Mouse (Mus musculus) T-helper 17 cell (primary cell): Measurements from ENCODE around the gene AC124502.3.
"Not testable (repeated sequence)": the region's sequence is repeated elsewhere in the genome, so short reads cannot be mapped to it uniquely, and the experiment has no call there.

ENCODE experiments used
- in situ Hi-C, 2 experiments: fragments of 300-600 bp; cut with MboI, MseI; formaldehyde crosslinking; loops; 1 replicate in 1 of 2; 2 replicates in 1 of 2; pipeline ENCODE4 v1.15.1; 2025; ENCODE audit warnings: high pct_unique_total_duplicates in 2 of 2

Gene AC124502.3

GRCm38 (mm10) chr19:5038709-5039156, at the start of gene AC124502.3, which contains the start of gene B4gat1:
Gene AC124502.3, plus strand, starts transcription at chr19:5038891.
Gene B4gat1, plus strand, starts transcription at chr19:5038826.
- in situ Hi-C loops, result no loop called here

DNA sequence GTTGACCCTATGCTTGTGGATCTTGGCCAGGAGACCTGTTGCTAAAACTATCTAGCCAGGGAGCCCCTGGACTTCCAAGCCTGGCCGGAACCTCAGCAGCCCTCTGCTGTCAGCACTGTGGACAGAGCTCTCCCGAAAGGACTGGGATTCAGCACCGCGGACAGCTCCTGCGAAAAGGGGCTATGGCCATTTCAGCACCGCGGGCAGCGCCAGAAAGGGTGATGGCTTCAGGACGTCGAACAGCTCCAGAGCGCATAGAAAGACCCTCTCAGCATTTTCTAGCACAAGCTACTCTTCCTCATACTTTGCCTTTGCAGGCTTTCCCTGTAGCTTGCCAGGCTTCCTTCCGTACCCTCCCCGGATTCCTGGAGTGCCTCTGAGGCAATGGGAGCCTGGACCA, 49.7 kb upstream of the AC124502.3 start:
- in situ Hi-C loops, result no loop called here

DNA sequence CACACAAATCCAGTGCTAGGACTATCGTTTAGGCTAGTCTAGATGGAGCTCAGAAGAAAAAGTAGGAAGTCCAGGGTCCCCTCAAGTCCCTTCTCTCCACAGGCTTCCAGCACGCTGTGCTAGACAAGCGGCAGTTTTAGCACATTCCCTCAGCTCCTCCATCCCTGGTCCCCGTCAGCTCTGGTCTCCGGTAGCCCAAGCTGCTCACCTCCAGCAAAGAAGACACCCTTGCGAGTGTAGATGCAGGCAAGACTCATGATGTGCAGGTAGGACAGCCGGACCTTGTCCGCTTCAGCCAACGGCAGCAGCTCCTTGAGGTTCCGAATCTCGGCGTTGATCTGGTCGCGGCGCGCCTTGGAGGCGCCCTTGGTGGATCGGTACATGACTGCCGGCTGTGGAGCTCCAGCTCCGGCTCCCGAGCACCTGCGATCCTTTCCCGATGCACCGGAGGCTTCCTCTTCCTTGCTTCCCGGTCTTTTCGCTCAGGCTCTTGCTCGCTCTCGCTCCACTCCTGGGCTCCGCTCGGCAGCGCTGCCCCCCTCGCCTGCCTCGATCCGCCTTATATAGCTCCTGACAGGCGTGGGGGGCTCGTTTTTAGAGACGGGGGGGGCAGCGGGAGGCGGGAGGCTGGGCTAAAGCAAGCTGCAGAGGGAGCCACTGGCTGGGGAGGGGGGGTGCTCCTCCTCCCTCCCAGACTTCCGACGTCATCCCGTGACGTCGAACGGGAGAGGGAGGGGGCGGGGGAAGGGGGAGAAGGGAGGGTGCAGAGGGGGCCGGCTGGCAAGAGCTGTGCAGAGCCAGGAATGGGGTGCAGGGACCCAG, 49.0 kb upstream of the AC124502.3 start:
- in situ Hi-C loops, result no loop called here

DNA sequence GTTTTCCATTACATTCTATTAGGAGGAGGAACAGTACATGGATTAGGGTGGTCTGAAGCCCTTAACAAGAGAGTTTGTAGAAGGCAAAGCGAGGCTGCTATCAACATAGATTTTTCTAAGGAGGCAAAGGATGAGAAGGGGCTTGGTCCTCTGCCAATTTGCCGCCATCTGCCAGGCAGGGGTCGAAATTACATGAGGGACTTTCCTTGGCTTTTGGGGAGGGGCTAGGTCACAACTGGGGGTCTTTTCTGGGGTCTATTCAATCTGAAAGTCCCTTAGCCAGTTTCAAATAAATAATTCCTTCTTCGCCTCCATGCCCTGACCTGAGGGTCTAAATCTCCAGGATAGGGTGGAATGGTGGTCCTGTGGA, 48.5 kb upstream of the AC124502.3 start, which contains the start of gene Npas4:
Gene Npas4 (minus strand): TSS at position 61 of the 370 bp plus-strand sequence.
- in situ Hi-C loops, result no loop called here

DNA sequence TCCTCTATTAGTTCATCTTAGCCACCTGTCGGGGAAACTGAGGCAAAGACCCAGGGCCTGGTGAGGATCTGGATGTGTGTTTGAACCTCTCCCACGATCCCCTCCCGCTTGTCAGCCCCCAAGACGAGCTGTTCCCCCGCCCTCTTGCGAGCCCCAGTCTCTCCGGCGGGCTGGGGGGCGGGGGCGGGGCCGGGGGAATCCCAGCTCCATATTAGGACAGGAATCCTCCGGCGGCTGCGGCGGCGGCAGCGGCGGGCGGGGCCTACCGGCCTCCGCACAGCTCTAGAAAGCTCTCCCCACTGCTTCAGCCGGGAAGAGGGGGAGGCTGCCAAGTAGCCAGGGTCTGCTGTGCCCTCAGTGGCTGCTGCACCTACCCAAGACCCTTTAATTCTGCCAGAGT, 48.0 kb upstream of the AC124502.3 start:
- in situ Hi-C loops, result no loop called here

- in situ Hi-C loops, result no loop called here
Observed at GRCm38 (mm10) chr19:4992371-4992770, 46.3 kb upstream of the AC124502.3 start.

DNA sequence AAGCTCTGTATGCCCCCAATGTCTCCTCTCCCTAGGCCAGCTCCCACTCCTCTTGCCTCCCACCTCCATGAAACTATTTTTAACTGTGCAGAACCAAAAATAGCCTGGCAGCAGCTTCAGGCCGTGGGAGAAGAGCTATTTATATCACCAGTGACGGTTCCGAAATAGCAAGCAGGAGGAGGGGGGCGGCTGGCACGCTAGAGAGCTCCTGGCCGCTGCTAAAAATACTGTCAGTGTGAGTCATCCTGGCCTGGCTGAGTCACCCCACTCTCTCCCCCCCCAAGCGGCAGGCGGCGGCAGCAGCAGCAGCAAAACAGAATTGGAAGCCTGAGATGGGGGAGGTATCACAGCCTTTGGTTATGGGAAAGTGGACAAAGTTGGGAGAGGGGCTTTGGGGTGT, 45.8 kb upstream of the AC124502.3 start:
- in situ Hi-C loops, result no loop called here

DNA sequence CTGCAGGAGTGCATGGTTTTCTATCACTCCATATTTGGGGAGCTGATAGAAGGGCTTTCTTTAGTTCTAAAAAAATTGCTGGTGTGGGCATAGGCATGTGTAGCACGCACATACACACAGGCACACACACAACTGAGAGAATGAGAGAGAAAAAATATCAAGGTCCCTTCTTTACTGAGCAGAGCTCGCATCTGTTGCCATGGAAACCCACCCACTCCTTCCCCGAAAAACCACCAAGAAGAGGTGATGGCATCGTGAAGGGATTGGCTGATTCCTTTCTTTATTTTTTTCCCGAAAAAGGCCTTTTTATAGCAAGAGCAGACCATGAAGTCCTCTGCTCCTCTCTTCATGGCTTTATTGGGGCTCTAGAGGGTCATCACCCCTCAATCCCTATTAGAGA, 44.6 kb upstream of the AC124502.3 start:
- in situ Hi-C loops, result no loop called here

GRCm38 (mm10) chr19:4999445-5000140, 39.1 kb upstream of the AC124502.3 start:
- in situ Hi-C loops, result no loop called here

GRCm38 (mm10) chr19:5001666-5002406, 36.9 kb upstream of the AC124502.3 start:
- in situ Hi-C loops, result no loop called here

- in situ Hi-C loops, result not testable (repeated sequence)
Observed at GRCm38 (mm10) chr19:5003644-5004043, 35.0 kb upstream of the AC124502.3 start.

DNA sequence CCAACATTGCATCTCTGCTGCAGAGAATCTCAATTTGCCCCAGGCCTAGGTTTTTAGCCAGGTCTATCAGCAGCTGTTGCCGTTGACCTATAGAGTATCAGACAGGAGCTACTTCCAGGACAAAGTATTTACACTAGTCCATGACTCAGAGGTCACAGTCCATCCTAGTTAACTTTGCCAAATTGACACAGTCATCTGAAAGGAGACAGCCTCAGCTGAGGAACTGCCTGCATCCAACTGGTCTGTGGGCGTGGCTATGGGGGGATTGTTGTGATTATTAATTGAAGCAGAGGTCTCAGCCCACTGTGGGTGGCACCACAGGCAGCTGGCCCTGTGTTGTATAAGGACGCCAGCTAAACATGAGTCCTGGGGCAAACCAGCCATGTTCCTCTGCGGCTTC, 33.8 kb upstream of the AC124502.3 start:
- in situ Hi-C loops, result no loop called here

GRCm38 (mm10) chr19:5013138-5013537, 25.6 kb upstream of the AC124502.3 start:
- in situ Hi-C loops, result loop anchor here in 1 of 2 experiments (5.0 kb wide), 1 partner anchor 36 kb away; no protein-coding TSS in a partner anchor

DNA sequence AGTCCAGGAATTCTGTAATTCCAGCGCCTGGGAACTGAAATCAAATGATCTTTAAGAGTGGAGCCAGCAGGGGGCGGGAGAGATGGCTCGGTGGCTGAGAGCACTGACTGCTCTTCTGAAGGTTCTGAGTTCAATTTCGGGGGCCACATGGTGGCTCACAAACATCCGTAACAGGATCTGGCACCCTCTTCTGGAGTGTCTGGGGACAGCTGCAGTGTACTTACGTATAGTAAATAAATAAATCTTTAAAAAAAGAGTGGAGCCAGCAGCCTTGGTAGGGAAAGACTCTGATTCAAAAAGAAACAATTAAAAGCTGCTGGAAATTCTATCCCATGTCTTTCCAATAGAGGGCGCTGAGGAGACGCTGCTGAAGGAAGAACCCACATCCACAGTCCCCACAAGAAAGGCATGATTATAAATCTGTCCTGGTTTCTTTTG, 23.7 kb upstream of the AC124502.3 start:
- in situ Hi-C loops, result loop anchor here in 1 of 2 experiments (5.0 kb wide), 1 partner anchor 38 kb away; no protein-coding TSS in a partner anchor

DNA sequence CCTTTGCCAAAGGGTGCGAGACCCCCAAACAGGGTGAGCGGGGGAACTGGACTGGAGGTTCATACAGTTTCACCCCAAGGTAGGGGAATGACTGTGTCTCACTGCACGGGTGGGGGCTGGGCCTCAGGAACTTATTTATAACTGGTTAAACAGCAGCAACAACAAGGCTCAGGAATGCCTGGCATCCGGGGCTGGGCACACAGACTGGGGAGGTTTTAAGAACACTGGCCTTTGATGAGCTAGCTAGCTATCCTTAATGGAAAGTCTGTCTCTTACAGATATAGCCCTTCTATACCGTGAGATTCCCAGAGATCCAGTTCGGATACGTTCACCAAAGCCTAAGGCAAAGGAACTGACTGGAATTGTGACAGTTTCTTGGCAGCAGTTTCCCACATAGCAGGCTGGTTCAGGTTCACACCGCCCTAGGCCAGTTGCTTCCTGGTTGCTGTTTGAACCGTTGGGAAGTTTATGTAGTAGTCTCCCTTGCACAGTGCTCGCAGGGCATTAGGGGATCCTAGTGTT, 22.4 kb upstream of the AC124502.3 start:
- in situ Hi-C loops, result no loop called here

DNA sequence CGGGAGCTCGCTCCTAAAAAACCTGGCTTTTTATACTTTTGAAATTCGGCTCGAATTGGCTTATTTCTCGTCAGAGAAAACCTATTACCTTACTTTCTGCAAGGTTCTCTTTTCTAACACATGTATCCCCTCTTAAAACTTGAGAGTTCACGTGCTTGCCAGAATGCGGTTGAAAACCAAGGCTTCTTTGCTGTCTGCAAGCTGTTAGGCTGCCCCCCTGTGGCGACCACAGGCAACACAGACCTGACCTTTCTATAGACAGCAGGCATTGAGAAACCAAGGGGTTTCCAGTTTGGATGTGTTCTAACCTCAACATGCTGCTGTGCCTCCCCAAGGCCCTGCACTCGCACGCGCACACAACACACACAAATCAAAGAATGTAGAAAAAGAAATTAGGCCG, 21.9 kb upstream of the AC124502.3 start:
- in situ Hi-C loops, result no loop called here

DNA sequence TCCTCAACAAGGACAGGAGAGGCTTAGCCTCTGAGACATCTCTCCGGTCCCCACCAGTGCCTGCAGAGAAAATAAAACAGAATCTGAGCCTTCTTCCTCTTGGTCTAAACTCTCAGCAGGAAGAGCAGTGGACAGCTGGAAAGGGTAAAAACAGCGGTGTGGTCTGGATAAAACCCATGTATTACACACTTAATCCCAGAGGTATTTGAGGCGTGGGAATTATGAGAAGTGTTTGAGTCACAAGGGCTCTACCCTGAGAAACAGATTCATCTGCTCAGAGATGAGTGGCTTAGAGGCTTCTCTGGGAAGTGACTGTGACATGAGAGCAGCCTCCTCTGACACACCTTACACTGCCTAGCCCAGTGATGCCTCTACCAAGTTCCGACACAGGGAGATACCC, 21.1 kb upstream of the AC124502.3 start:
- in situ Hi-C loops, result no loop called here

DNA sequence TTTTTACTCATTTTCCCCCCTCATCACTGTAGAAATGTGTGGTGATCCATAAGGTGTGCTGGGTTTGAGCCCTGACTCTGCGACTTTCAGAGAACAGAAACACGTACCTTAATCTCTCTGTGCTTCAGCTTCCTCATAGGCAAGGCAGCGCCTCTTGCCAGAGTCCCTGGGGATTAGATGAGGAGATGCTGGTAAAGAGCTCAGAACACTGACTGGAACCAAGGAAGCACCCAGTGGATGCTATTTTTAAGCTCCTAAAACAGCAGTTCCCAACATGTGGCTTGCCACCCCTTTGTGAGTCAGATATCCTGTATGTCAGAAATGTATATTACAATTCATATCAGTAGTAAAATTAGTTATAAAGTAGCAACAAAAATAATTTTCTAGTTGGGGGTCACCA, 20.5 kb upstream of the AC124502.3 start:
- in situ Hi-C loops, result no loop called here

DNA sequence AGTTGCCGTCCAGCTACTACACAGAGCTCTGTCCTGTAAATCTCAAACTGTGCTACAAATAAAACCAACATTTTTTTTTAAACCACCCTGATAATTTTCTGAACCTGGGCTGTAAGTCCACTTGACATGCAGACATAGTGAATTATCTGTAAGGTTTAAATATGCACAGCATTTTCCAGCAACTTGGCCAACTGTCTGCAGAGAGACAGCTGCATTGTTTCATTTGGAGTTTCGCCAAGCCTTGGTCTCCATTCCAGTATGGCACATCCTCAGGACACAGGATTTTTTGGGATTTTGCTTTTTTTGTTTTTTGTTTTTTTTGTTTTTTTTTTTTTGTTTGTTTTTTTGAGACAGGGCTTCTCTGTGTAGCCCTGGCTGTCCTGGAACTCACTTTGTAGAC, 17.3 kb upstream of the AC124502.3 start:
- in situ Hi-C loops, result loop anchor here in 1 of 2 experiments (10.0 kb wide), 1 partner anchor 1803 kb away; no protein-coding TSS in a partner anchor

GRCm38 (mm10) chr19:5023621-5024479, 14.8 kb upstream of the AC124502.3 start, which contains the start of gene Slc29a2:
Gene Slc29a2, plus strand, starts transcription at chr19:5023860.
- in situ Hi-C loops, result loop anchor here in 1 of 2 experiments (10.0 kb wide), 1 partner anchor 1801 kb away; no protein-coding TSS in a partner anchor
